Mouse (Mus musculus): ENCODE measurements around the gene Exoc8. TPM values are rescaled to one million over a fixed set of nuclear protein-coding genes. Genes with fewer than 3 reads are reported as not detected.

The Exoc8 gene
- polyA plus RNA-seq, 1 experiment from 2014 or later, result 14.4 TPM

- Histone ChIP-seq H3K9me3 (no peaks in the 10 kb centered on the region), H3K4me1 (replicated peaks) (0 out of 2 replicates have a peak, but pooled peaks cover 5% of the 10 kb centered on the region), H3K27me3 (no peaks in the 10 kb centered on the region), H3K27ac (no peak overlapping the region), H3K9ac (replicated peaks) (no peak overlapping the region), H3K4me3 (replicated peaks) (no peak overlapping the region), H3K36me3 (0 out of 2 replicates have a peak, but pooled peaks cover 11% of the 10 kb centered on the region), H3K4me2 (replicated peaks) (no peak overlapping the region)
- 82% methylated on average over 15 of the region's 15 CpGs for WGBS
- ATAC-seq, result no peak
Observed at GRCm38 (mm10) chr8:124923971-124924652, 26.6 kb upstream of the Exoc8 start.

GRCm38 (mm10) chr8:124922490-124923089, 25.1 kb upstream of the Exoc8 start:
- H3K9ac ChIP-seq (replicated peaks), result no peak overlapping the region
- 83% methylated on average over 11 of the region's 11 CpGs for WGBS
- no peak for ATAC-seq
- peaks cover 5% of the 10 kb centered on the region for H3K4me1 ChIP-seq (replicated peaks)
- H3K9me3 ChIP-seq, result no peaks in the 10 kb centered on the region
- H3K36me3 ChIP-seq, result 0 out of 2 replicates have a peak, but pooled peaks cover 11% of the 10 kb centered on the region
- H3K4me2 ChIP-seq (replicated peaks), result no peak overlapping the region
- no peak overlapping the region for H3K27ac ChIP-seq
- no peak overlapping the region for H3K4me3 ChIP-seq (replicated peaks)
- H3K27me3 ChIP-seq, result no peaks in the 10 kb centered on the region

GRCm38 (mm10) chr8:124921369-124922279, 24.1 kb upstream of the Exoc8 start:
- 87% methylated on average over 18 of the region's 18 CpGs for WGBS
- no peak for ATAC-seq

GRCm38 (mm10) chr8:124917741-124918484, 20.4 kb upstream of the Exoc8 start:
- no peaks in the 10 kb centered on the region for H3K27me3 ChIP-seq
- no peak for ATAC-seq
- no peak overlapping the region for H3K9ac ChIP-seq (replicated peaks)
- no peak overlapping the region for H3K4me3 ChIP-seq (replicated peaks)
- no peaks in the 10 kb centered on the region for H3K9me3 ChIP-seq
- H3K4me1 ChIP-seq (replicated peaks), result no peaks in the 10 kb centered on the region; the same call in none of the 2 replicates
- H3K27ac ChIP-seq, result no peak overlapping the region
- WGBS, result 83% methylated on average over 18 of the region's 18 CpGs
- no peak overlapping the region for H3K4me2 ChIP-seq (replicated peaks)
- H3K36me3 ChIP-seq, result peaks cover 30% of the 10 kb centered on the region

More at GRCm38 (mm10) chr8:124921369-124922279, 24.1 kb upstream of the Exoc8 start:
- Histone ChIP-seq H3K4me1 (replicated peaks) (peaks cover 5% of the 10 kb centered on the region), H3K9ac (replicated peaks) (no peak overlapping the region), H3K36me3 (0 out of 2 replicates have a peak, but pooled peaks cover 4% of the 10 kb centered on the region), H3K27me3 (no peaks in the 10 kb centered on the region), H3K4me2 (replicated peaks) (no peak overlapping the region), H3K4me3 (replicated peaks) (no peak overlapping the region), H3K9me3 (no peaks in the 10 kb centered on the region), H3K27ac (no peak overlapping the region; the same call in 1 of the 2 replicates)

GRCm38 (mm10) chr8:124914061-124914460, 16.6 kb upstream of the Exoc8 start:
- Histone ChIP-seq H3K9me3 (no peaks in the 10 kb centered on the region), H3K36me3 (peaks cover 67% of the 10 kb centered on the region), H3K4me1 (replicated peaks) (no peaks in the 10 kb centered on the region; the same call in none of the 2 replicates), H3K27me3 (no peaks in the 10 kb centered on the region), H3K27ac (no peak overlapping the region), H3K4me3 (replicated peaks) (no peak overlapping the region), H3K9ac (replicated peaks) (no peak overlapping the region), H3K4me2 (replicated peaks) (no peak overlapping the region)
- WGBS, result 99% methylated on average over 5 of the region's 5 CpGs
- no peak for ATAC-seq

- no peaks in the 10 kb centered on the region for H3K27me3 ChIP-seq
- H3K36me3 ChIP-seq, result peaks cover 84% of the 10 kb centered on the region
- H3K9ac ChIP-seq (replicated peaks), result no peak overlapping the region
- no peak overlapping the region for H3K27ac ChIP-seq
- no peak overlapping the region for H3K4me2 ChIP-seq (replicated peaks)
- H3K4me1 ChIP-seq (replicated peaks), result no peaks in the 10 kb centered on the region
- H3K4me3 ChIP-seq (replicated peaks), result no peak overlapping the region
- WGBS, result 87% methylated on average over 17 of the region's 17 CpGs
- H3K9me3 ChIP-seq, result no peaks in the 10 kb centered on the region
- no peak for ATAC-seq
Observed at GRCm38 (mm10) chr8:124911938-124912872, 14.7 kb upstream of the Exoc8 start.

GRCm38 (mm10) chr8:124910349-124910748, 12.8 kb upstream of the Exoc8 start:
- Histone ChIP-seq H3K27me3 (no peaks in the 10 kb centered on the region), H3K4me2 (replicated peaks) (no peak overlapping the region), H3K4me3 (replicated peaks) (no peak overlapping the region), H3K9me3 (no peaks in the 10 kb centered on the region), H3K4me1 (replicated peaks) (no peaks in the 10 kb centered on the region), H3K27ac (no peak overlapping the region), H3K9ac (replicated peaks) (no peak overlapping the region), H3K36me3 (peaks cover 96% of the 10 kb centered on the region)
- WGBS, result 87% methylated on average over 10 of the region's 10 CpGs
- no peak for ATAC-seq

- Histone ChIP-seq H3K4me3 (replicated peaks) (no peak overlapping the region), H3K4me2 (replicated peaks) (no peak overlapping the region), H3K4me1 (replicated peaks) (0 out of 2 replicates have a peak, but pooled peaks cover 1% of the 10 kb centered on the region), H3K9me3 (no peaks in the 10 kb centered on the region), H3K27me3 (no peaks in the 10 kb centered on the region), H3K27ac (no peak overlapping the region), H3K36me3 (peaks cover 94% of the 10 kb centered on the region), H3K9ac (replicated peaks) (no peak overlapping the region)
- 96% methylated on average over 16 of the region's 16 CpGs for WGBS
- no peak for ATAC-seq
Observed at GRCm38 (mm10) chr8:124909936-124910335, 12.4 kb upstream of the Exoc8 start.

GRCm38 (mm10) chr8:124905482-124905881, 8.0 kb upstream of the Exoc8 start:
- ATAC-seq, result no peak
- H3K9ac ChIP-seq (replicated peaks), result peak overlapping the region; percentile 32; the same call in 1 of the 2 replicates
- no peak overlapping the region for H3K27ac ChIP-seq
- WGBS, result 94% methylated on average over 2 of the region's 2 CpGs
- no peaks in the 10 kb centered on the region for H3K27me3 ChIP-seq
- H3K4me1 ChIP-seq (replicated peaks), result 0 out of 2 replicates have a peak, but pooled peaks cover 3% of the 10 kb centered on the region
- no peak overlapping the region for H3K4me2 ChIP-seq (replicated peaks)
- no peak overlapping the region for H3K4me3 ChIP-seq (replicated peaks)
- no peaks in the 10 kb centered on the region for H3K9me3 ChIP-seq
- peaks cover 88% of the 10 kb centered on the region for H3K36me3 ChIP-seq

GRCm38 (mm10) chr8:124903198-124903597, 5.7 kb upstream of the Exoc8 start:
- H3K9me3 ChIP-seq, result no peaks in the 10 kb centered on the region
- H3K9ac ChIP-seq (replicated peaks), result no peak overlapping the region
- 96% methylated on average over 15 of the region's 15 CpGs for WGBS
- H3K4me3 ChIP-seq (replicated peaks), result no peak overlapping the region
- H3K36me3 ChIP-seq, result peaks cover 79% of the 10 kb centered on the region
- no peak overlapping the region for H3K4me2 ChIP-seq (replicated peaks)
- H3K27ac ChIP-seq, result no peak overlapping the region
- peaks cover 16% of the 10 kb centered on the region for H3K4me1 ChIP-seq (replicated peaks)
- ATAC-seq, result no peak
- no peaks in the 10 kb centered on the region for H3K27me3 ChIP-seq
